Mouse (Mus musculus) embryonic fibroblast, embryonic 13.5 days (primary cell): Measurements from ENCODE around the gene Ptgdr.

Experiments used
- CTCF ChIP-seq: IDR thresholded peaks from 2 replicates; pipeline ENCODE4 v1.5.1; 2011; ENCODE audit warnings: mild to moderate bottlenecking, control low read depth, low read length, moderate library complexity, borderline replicate concordance; ENCODE audit not compliant: insufficient read depth
- POLR2A ChIP-seq: IDR thresholded peaks from 2 replicates; pipeline ENCODE4 v1.6.1; 2011; ENCODE audit warnings: low read depth, mild to moderate bottlenecking, control low read depth, low read length, moderate library complexity

DNA sequence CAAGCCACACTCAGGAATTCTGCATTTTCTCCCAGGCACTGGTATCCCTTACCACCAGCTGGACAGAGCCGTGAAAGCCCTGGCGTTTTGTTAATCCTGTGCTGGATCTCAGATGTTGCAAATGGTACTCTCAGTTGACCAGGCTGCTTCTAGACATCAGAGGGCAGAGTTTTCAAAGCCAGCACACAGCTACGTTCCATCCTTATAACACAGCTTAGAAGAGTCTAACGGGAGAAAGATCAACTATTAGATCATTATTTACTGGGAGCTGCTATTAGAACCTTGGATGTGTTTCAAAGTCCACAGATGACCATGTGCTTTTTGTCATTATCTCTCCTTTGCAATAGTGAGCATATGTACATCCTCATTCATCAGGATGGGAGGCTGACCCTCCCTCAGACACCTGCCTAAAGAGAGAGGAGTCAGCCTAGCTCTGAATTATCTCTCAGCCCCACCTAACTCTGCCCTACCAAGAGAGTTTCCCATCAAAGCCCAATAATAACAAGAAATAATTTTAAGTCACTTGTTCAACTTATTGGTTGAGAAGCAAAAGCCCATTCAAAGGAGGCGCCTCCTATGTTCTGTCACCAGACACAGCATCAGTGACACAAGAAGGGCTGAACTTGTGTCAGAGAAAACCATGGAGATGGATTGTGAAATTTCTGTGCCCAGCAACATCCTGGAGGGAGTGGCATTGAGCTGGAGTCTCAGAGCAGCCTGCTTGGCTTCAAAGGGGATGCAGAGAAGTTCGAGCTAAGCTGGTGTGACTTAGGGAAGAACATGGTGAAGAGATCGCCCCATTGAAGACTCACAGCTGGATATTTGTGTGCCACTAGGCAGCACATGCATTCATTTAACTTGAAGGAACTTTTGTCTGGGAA, 37.8 kb downstream of the Ptgdr start:
- no peak for TF ChIP-seq CTCF
- TF ChIP-seq POLR2A = no peak
